Mouse (Mus musculus) myocyte (in vitro differentiated cells): ENCODE measurements at regions not wholly inside any gene's neighbourhood (a gene's known extent, or its start where the extent isn't known, plus 50 kb on each side); places are given as distances from the start of the nearest gene placed in this dataset.

Experiments used
- E2F4 ChIP-seq: IDR thresholded peaks from one replicate; pipeline ENCODE4 v1.6.1; 2011; ENCODE audit warnings: mild to moderate bottlenecking, control low read depth, moderate library complexity; ENCODE audit not compliant: insufficient read depth
- POLR2A ChIP-seq: IDR thresholded peaks from one replicate; pipeline ENCODE4 v1.6.1; 2011; ENCODE audit warnings: low read depth, mild to moderate bottlenecking, control low read depth, moderate library complexity; ENCODE audit not compliant: insufficient read length
- POLR2AphosphoS2 ChIP-seq: IDR thresholded peaks from one replicate; pipeline ENCODE4 v1.6.1; 2011; ENCODE audit warnings: low read depth, control low read depth; ENCODE audit not compliant: insufficient read length
- TCF3 ChIP-seq: IDR thresholded peaks from one replicate; pipeline ENCODE4 v1.6.1; 2011; ENCODE audit warnings: low read depth, control low read depth; ENCODE audit not compliant: insufficient read length
- USF1 ChIP-seq: IDR thresholded peaks from one replicate; pipeline ENCODE4 v1.6.1; 2011; ENCODE audit warnings: low read depth, mild to moderate bottlenecking, control low read depth, moderate library complexity

DNA sequence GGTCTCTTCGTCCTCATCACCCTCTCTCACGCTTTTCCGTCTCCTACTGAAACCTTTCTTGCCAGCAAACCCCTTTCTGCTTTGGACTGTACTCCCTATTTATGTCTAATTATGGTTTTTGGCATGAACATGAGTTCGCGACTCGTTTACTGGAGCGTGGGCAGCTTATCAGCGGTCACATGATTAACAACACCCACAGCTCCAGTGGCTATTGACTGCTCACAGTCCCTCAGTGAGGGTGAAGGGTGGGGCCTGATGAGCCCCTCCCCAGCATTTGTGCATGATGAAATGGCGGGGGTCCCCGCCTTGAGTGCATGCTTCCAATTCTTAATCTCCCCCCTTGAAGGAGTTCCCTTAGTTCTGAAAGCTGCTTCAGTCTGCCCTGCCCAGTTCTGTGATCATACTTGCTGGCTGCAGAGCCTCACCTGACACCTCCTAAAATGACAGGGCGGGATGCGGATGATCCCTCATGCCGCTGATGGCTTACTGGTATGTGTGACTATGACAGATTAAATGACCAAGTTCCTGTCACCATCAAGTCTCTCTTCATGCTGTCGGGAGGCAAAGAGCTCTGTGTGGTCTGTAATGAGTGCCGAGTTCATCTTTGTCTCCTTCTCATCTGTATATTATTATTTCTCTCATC, 125.7 kb upstream of the Tut7 start:
- TF ChIP-seq POLR2AphosphoS2: no peak
- TF ChIP-seq POLR2A: no peak
- TF ChIP-seq USF1: no peak
- no peak for TF ChIP-seq E2F4
- TF ChIP-seq TCF3: no peak
